26 mouse cellular contexts compared by ENCODE assay signal in genomic region chr5:76441431-76441830, GRCm38 (mm10). TPM values are rescaled to one million over a fixed set of nuclear protein-coding genes. Genes with fewer than 3 reads are reported as not detected.
"Had no signal": no experiment of that assay in that cellular context is flagged by ENCODE, and none has a peak within 500 bp of the region (broad histone marks: within the 10 kb centered on the region; RNA-seq: fewer than 3 reads in every experiment).

No protein-coding gene starts in this region.

- H3K9me3 ChIP-seq: kidney, embryonic 15.5 days; limb, embryonic 10.5 days; limb, embryonic 13.5 days; liver, embryonic 12.5 days; liver, embryonic 15.5 days had no signal

- DNase-seq: kidney, adult 11 months; kidney, adult 8-10 months; kidney, postnatal 10 days; kidney, postnatal 36 days; liver; lung, postnatal 10 days; midbrain, embryonic 14.5 days; right cerebral cortex, adult 18-20 months; right cerebral cortex, postnatal 14 days; right cerebral cortex, postnatal 4 days; thymus, adult 2 months; thymus, postnatal 14 days; thymus, postnatal 4 days had no signal

- H3K4me3 ChIP-seq: kidney, embryonic 15.5 days; limb, embryonic 10.5 days; limb, embryonic 13.5 days; liver, embryonic 12.5 days; liver, embryonic 15.5 days had no signal

- ATAC-seq: liver, embryonic 12.5 days had no signal

- H3K4me2 ChIP-seq: kidney, embryonic 15.5 days; limb, embryonic 13.5 days; liver, embryonic 12.5 days; liver, embryonic 15.5 days; midbrain, embryonic 11.5 days had no signal

- H3K27ac ChIP-seq: kidney, embryonic 15.5 days; limb, embryonic 10.5 days; limb, embryonic 13.5 days; liver, embryonic 12.5 days; liver, embryonic 15.5 days; stomach, postnatal 0 days had no signal

- H3K27me3 ChIP-seq: kidney, embryonic 15.5 days; limb, embryonic 13.5 days; liver, embryonic 12.5 days; liver, embryonic 15.5 days had no signal

- H3K4me1 ChIP-seq: kidney, embryonic 15.5 days; limb, embryonic 10.5 days; limb, embryonic 13.5 days; liver, embryonic 12.5 days; liver, embryonic 15.5 days had no signal

- H3K36me3 ChIP-seq: kidney, embryonic 15.5 days; limb, embryonic 10.5 days; limb, embryonic 13.5 days; liver, embryonic 12.5 days; liver, embryonic 15.5 days had no signal

- H3K9ac ChIP-seq: kidney, embryonic 15.5 days; limb, embryonic 13.5 days; liver, embryonic 12.5 days; liver, embryonic 15.5 days had no signal

RNA-seq across cellular contexts. Expression of gene Gm7271, which starts 42.4 kb away (rescaled TPM):
- total RNA-seq: layer of hippocampus, postnatal 25 days; left cerebral cortex, adult 18-20 months; megakaryocyte progenitor cell, adult 5-6 weeks; megakaryocyte-erythroid progenitor cell, adult 5-6 weeks; midbrain, postnatal 0 days had no signal
- polyA plus RNA-seq: kidney, embryonic 15.5 days; limb, embryonic 10.5 days; limb, embryonic 13.5 days; liver, embryonic 12.5 days; liver, embryonic 15.5 days; midbrain, postnatal 0 days; stomach, embryonic 14.5 days; stomach, postnatal 0 days; thymus, adult 2 months had no signal
